Mouse (Mus musculus) MEL (cell line): Measurements from ENCODE around the gene Ppt2.

Source experiments
- CTCF ChIP-seq, 3 experiments: IDR thresholded peaks in 2 of 3; conservative IDR thresholded peaks in 1 of 3; 2 replicates each; pipeline ENCODE4 v1.5.1; 2011 to 2012; ENCODE audit warnings: low read length in 3 of 3, low read depth in 2 of 3, mild to moderate bottlenecking in 2 of 3, improper control_type of control experiment in 1 of 3, inconsistent platforms in 1 of 3, mixed read lengths in 1 of 3, moderate library complexity in 1 of 3; ENCODE audit not compliant: control insufficient read depth in 1 of 3, insufficient read depth in 1 of 3, poor library complexity in 1 of 3, severe bottlenecking in 1 of 3
- E2F4 ChIP-seq: IDR thresholded peaks from 2 replicates; pipeline ENCODE4 v1.6.1; 2011; ENCODE audit warnings: low read depth, low read length, improper control_type of control experiment, borderline replicate concordance
- EP300 ChIP-seq, 2 experiments: IDR thresholded peaks; 2 replicates each; pipeline ENCODE4 v1.6.1; 2011; ENCODE audit warnings: improper control_type of control experiment in 2 of 2, low read length in 2 of 2, low read depth in 1 of 2, mild to moderate bottlenecking in 1 of 2
- GATA1 ChIP-seq: IDR thresholded peaks from 2 replicates; pipeline ENCODE4 v1.6.1; 2011; ENCODE audit warnings: low read depth, low read length, improper control_type of control experiment
- MAX ChIP-seq: IDR thresholded peaks from 2 replicates; pipeline ENCODE4 v1.6.1; 2011; ENCODE audit warnings: low read length, improper control_type of control experiment
- MEF2A ChIP-seq: IDR thresholded peaks from 2 replicates; pipeline ENCODE4 v1.6.1; 2014; ENCODE audit warnings: low read depth, mild to moderate bottlenecking, inconsistent platforms, low read length, improper control_type of control experiment; ENCODE audit not compliant: poor library complexity, insufficient replicate concordance, severe bottlenecking; ENCODE audit errors: extremely low read depth
- POLR2A ChIP-seq, 2 experiments: IDR thresholded peaks; 2 replicates each; pipeline ENCODE4 v1.6.1; 2011 to 2012; ENCODE audit warnings: low read length in 2 of 2, mild to moderate bottlenecking in 2 of 2, control low read depth in 1 of 2, improper control_type of control experiment in 1 of 2, low read depth in 1 of 2, moderate library complexity in 1 of 2; ENCODE audit not compliant: control insufficient read depth in 1 of 2, insufficient read depth in 1 of 2, poor library complexity in 1 of 2
- POLR2AphosphoS2 ChIP-seq: IDR thresholded peaks from 2 replicates; pipeline ENCODE4 v1.6.1; 2011; ENCODE audit warnings: low read length, improper control_type of control experiment
- SMC3 ChIP-seq: IDR thresholded peaks from 2 replicates; pipeline ENCODE4 v1.6.1; 2011; ENCODE audit warnings: low read depth, low read length, improper control_type of control experiment
- TBP ChIP-seq: IDR thresholded peaks from 2 replicates; pipeline ENCODE4 v1.8.0; 2011; ENCODE audit warnings: low read depth, low read length, improper control_type of control experiment
- USF1 ChIP-seq: IDR thresholded peaks from 2 replicates; pipeline ENCODE4 v1.6.1; 2014; ENCODE audit warnings: low read depth, mild to moderate bottlenecking, inconsistent platforms, low read length, improper control_type of control experiment, moderate library complexity
- ZC3H11A ChIP-seq: IDR thresholded peaks from 2 replicates; pipeline ENCODE4 v1.6.1; 2012; ENCODE audit warnings: low read depth, mild to moderate bottlenecking, inconsistent platforms, low read length, improper control_type of control experiment
- ZMIZ1 ChIP-seq: IDR thresholded peaks from 2 replicates; pipeline ENCODE4 v1.6.1; 2012; ENCODE audit warnings: low read depth, mild to moderate bottlenecking, inconsistent platforms, low read length, improper control_type of control experiment, moderate library complexity
- ZNF384 ChIP-seq: IDR thresholded peaks from 2 replicates; pipeline ENCODE4 v1.6.1; 2012; ENCODE audit warnings: low read depth, mild to moderate bottlenecking, inconsistent platforms, low read length, improper control_type of control experiment

GRCm38 (mm10) chr17:34646906-34647787, 18.8 kb upstream of the Ppt2 start, which contains the start of gene Atf6b:
- TF ChIP-seq POLR2A (IDR thresholded peaks at IDR 0.05; ENCODE audit: control insufficient read depth in 1 of 2, insufficient read depth in 1 of 2, low read depth in 1 of 2, low read length in 2 of 2, poor library complexity in 1 of 2) (peak; percentile 78 to 83; a peak in 3 of 4 replicates), SMC3 (no peak), MEF2A (no peak), E2F4 (no peak), USF1 (peak; percentile 97), GATA1 (no peak), MAX (peak; percentile 96), CTCF (IDR thresholded peaks at IDR 0.05 in 2 of 3, conservative IDR thresholded peaks at IDR 0.05 in 1 of 3; ENCODE audit: control insufficient read depth in 1 of 3, insufficient read depth in 1 of 3, low read depth in 2 of 3, low read length in 3 of 3, poor library complexity in 1 of 3, severe bottlenecking in 1 of 3) (no peak), TBP (peak; percentile 62; the same call in 1 of the 2 replicates), ZMIZ1 (no peak), ZNF384 (no peak), POLR2AphosphoS2 (0 out of 2 replicates have a peak, but pooled peaks have one; percentile 53), ZC3H11A (no peak), EP300 (IDR thresholded peaks at IDR 0.05; ENCODE audit: low read depth in 1 of 2, low read length in 2 of 2) (no peak)
